Mouse (Mus musculus) common myeloid progenitor, adult 5-6 weeks (primary cell): Measurements from ENCODE around the gene Nodal. TPM values are rescaled to one million over a fixed set of nuclear protein-coding genes. Genes with fewer than 3 reads are reported as not detected.
"Not testable (repeated sequence)": the region's sequence is repeated elsewhere in the genome, so short reads cannot be mapped to it uniquely, and the experiment has no call there.

Experiments used
- ATAC-seq: replicated peaks from 2 replicates; pipeline ENCODE4 v1.8.0; 2016; ENCODE audit warnings: low read depth, mild to moderate bottlenecking, moderate TSS enrichment, inconsistent platforms; ENCODE audit not compliant: poor library complexity, severe bottlenecking
- total RNA-seq: library from RNA; stranded (forward); fragments of 200-1000, 187-1606 nt; gene quantifications from 2 replicates; pipeline ENCODE4 v1.2.3, GENCODE M21; 2017

Gene Nodal
- total RNA-seq, 1 experiment from 2014 or later, result not detected

GRCm38 (mm10) chr10:61425047-61425446, 7.3 kb downstream of the Nodal start:
- no peak for ATAC-seq

- ATAC-seq, result no peak
Observed at GRCm38 (mm10) chr10:61426251-61426757, 8.5 kb downstream of the Nodal start.

- ATAC-seq, result no peak
Observed at GRCm38 (mm10) chr10:61427951-61428350, 10.2 kb downstream of the Nodal start.

- no peak for ATAC-seq
Observed at GRCm38 (mm10) chr10:61428416-61428815, 10.6 kb downstream of the Nodal start.

- no peak for ATAC-seq
Observed at GRCm38 (mm10) chr10:61429043-61429442, 11.3 kb downstream of the Nodal start.

GRCm38 (mm10) chr10:61431375-61431774, 13.6 kb downstream of the Nodal start:
- ATAC-seq, result no peak

- ATAC-seq, result no peak
Observed at GRCm38 (mm10) chr10:61440202-61440800, 22.5 kb downstream of the Nodal start.

- no peak for ATAC-seq
Observed at GRCm38 (mm10) chr10:61443456-61443855, 25.7 kb downstream of the Nodal start.

- no peak for ATAC-seq
Observed at GRCm38 (mm10) chr10:61443876-61444275, 26.1 kb downstream of the Nodal start.

- no peak for ATAC-seq
Observed at GRCm38 (mm10) chr10:61445016-61445415, 27.2 kb downstream of the Nodal start.

- ATAC-seq, result no peak
Observed at GRCm38 (mm10) chr10:61447581-61448353, 30.0 kb downstream of the Nodal start.

GRCm38 (mm10) chr10:61448834-61449233, 31.1 kb downstream of the Nodal start:
- no peak for ATAC-seq

- ATAC-seq, result peak; percentile 57
Observed at GRCm38 (mm10) chr10:61451463-61451930, 33.7 kb downstream of the Nodal start.

GRCm38 (mm10) chr10:61451931-61452617, 34.3 kb downstream of the Nodal start:
- ATAC-seq, result peak; percentile 12; the same call in 1 of the 2 replicates

GRCm38 (mm10) chr10:61452645-61453044, 34.9 kb downstream of the Nodal start, which contains the start of gene Eif4ebp2:
Eif4ebp2 (minus strand) TSS chr10:61452661.
- peak; percentile 93 for ATAC-seq

- not testable (repeated sequence) for ATAC-seq
Observed at GRCm38 (mm10) chr10:61453171-61453570, 35.4 kb downstream of the Nodal start.

- no peak for ATAC-seq
Observed at GRCm38 (mm10) chr10:61457182-61457581, 39.4 kb downstream of the Nodal start.

- ATAC-seq, result peak; percentile 69
Observed at GRCm38 (mm10) chr10:61465009-61465408, 47.2 kb downstream of the Nodal start.

- ATAC-seq, result no peak
Observed at GRCm38 (mm10) chr10:61466242-61466641, 48.5 kb downstream of the Nodal start.

GRCm38 (mm10) chr10:61466873-61467272, 49.1 kb downstream of the Nodal start:
- peak; percentile 71 for ATAC-seq

- no peak for ATAC-seq
Observed at GRCm38 (mm10) chr10:61468900-61469299, 51.1 kb downstream of the Nodal start.
